Mouse (Mus musculus) heart, adult 18-20 months (tissue): ENCODE measurements around the gene C2. TPM values are rescaled to one million over a fixed set of nuclear protein-coding genes. Genes with fewer than 3 reads are reported as not detected.

Experiments used
- DNase-seq, 2 experiments: peaks; one replicate each; pipeline ENCODE4 v3.0.0; 2021 to 2022; ENCODE audit warnings: mixed read lengths in 1 of 2
- total RNA-seq, 2 experiments: library from RNA; stranded (reverse); gene quantifications; 2 replicates each; pipeline ENCODE4 v1.2.3; 2021

Gene C2
- total RNA-seq, 2 experiments from 2014 or later, result 2.8 to 4.1 TPM

DNA sequence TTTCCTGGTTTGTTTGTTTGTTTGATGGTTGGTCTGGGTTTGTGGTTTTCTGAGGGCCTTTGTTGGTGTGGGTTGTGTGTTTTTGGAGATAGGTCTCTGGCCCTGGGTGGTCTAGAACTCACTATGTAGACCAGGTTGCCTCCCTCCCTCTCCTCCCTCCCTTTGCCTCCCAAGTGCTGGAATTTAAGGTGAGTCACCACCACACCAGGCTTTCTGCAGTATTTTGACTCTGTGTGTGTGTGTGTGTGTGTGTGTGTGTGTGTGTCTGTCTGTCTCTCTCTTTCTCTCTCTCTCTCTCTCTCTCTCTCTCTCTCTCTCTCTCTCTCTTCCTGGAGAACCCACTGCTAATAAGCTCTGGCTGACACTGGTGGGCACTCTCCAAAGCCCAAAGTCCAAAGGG, 16.9 kb downstream of the C2 start:
- DNase-seq, result no peak

DNA sequence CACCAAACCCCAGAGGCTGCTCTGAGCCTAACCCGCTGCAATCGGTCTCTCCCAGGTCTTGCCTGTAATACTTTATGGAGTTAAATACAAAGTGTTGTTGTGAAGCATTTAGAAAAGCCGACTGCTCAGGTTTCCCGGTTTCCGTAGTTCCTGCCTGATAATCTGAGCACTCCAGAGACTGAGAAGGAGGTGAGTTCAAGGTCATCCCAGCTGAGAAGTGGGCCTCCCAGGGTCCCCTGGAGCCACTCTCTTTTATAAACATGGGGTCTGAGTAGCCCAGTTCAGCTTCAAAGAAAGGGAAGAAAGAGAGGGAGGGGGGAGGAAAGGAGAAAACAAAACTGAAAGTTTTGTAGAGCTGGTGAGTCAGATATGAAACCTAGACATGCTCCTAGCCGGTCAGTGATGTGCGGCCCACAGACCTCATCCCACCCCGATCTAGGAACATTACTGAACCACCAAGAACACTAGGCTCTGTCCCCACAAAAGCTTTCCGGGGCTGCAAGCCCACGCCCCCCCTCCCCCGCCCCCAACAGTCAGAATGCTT, 18.7 kb downstream of the C2 start, which contains the start of gene Zbtb12:
Gene Zbtb12 (plus strand): TSS at position 148 of the 544 bp plus-strand sequence.
- no peak for DNase-seq

DNA sequence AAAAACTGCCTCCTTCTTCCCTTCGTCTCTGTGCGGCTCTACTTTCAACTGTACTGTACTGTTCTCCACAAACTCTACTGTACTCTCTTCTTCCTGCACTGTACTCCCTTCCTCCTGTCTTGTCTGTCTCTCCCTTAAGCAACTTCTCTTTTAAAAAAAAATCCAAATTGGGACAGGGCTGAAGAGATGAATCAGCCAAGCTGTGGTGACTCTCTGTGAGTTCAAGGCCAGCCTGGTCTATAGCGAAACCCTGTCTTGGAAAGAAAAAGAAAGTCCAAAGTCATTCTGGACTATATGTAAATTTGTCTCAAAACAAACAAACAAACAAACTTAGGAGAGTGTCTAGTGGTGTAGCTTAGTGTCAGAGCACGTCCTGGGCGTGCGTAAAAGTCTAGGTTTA, 23.7 kb downstream of the C2 start:
- DNase-seq, result no peak

DNA sequence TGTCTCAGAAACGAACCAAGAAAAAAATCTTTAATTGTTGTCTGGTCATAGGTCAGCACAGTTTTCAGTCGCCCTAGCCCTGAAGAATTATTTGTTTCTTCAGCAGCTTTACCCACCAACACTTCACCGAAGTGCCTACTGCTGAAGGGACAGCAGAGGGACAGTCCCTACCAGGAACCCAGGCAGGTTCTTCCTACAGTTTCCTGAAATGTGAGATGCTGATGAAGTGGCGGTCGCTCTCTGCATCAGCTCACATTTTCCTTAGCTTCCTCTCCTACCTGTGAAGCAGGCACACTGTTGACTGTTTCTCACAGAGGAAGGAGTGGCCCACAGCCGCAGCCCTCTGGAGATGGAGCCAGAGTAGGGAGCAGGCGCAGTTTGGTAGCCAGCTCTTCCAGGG, 32.1 kb downstream of the C2 start:
- no peak for DNase-seq

DNA sequence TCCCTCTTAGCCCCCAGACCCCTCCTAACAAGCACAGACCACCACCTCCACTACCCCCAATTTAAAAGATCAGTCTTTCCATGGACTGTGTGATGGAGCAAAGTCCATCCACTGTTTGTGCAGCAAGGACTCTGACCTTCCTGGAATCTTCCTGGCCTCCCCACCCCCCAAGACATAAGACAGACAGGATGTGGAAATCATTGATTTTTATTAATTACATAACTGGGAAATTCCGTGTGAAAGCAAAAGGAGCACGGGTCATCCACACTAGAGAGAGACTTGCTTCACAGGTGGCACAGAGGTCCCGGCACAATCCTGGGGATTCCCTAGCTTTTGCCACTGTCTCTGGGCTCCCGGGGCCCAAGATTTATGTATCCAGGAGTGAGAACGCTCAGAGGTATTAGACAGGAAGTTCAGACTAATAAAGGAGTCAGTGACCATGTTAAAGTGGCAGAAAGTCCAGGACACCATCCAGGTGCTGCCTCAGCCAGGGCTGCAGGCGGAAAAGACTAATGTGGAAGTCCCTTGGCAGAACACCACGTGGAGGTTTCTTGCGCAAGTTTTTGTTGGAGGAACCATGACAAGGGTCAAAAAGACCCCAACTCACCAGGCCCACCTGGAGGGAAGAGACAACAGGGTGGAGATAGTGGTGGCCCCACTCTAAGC, 35.5 kb downstream of the C2 start, which contains the start of gene Cfb:
Gene Cfb (minus strand): TSS at position 103 of the 666 bp plus-strand sequence.
- no peak for DNase-seq

DNA sequence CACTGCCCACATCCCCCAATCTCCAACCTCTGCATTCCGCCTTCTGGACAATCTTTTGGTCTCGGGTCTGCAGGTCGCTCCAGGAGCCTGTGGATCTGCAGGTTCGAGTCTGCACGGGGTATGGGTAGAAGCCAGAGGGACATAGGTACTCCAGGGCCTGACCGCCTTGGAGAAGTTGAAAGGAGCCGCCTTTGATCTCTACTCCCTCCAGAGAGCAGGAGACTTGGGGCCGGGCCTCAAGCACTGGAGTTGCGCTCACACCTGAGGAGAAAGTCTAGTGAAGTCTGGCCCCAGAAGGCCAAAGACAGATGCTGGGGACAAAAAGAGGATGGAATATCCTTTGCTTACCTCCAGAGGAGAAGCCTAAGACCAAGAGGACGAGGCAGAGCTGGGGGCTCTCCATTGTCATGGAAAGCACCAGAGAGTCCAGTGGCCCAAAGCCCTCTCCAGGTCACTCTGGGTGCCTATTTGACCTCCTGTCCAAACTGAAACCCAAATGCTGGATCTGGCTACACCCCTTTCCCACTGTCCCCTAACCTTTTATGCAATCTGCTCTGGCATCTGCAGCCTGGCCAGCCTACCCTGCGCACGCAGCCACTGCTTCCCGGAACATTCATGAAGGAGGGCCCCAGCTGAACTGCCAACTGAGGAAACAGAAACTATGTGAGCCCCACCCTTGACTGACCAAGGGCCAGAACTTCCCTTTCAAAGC, 36.2 kb downstream of the C2 start:
- DNase-seq, result peak in 1 of 2 experiments; percentile 45

DNA sequence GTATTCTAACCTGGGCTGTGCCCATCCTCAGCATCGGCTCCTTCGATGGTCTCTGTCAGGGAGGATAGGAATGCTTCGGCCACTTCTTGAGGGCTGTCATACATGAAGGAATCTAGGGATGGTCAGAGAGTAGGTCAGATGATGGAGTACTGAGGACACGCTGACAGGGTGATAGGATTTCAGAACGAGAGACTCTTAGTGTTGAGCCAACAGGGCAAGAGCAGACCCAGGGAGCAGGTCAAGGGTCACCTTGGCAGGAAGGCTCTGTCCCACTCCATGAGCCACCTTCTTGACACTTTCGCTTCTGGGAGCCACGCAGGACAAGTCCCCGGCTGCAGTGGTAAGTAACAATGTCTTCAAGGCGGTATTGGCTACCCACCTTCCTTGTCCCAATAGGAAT, 37.6 kb downstream of the C2 start:
- DNase-seq, result no peak

DNA sequence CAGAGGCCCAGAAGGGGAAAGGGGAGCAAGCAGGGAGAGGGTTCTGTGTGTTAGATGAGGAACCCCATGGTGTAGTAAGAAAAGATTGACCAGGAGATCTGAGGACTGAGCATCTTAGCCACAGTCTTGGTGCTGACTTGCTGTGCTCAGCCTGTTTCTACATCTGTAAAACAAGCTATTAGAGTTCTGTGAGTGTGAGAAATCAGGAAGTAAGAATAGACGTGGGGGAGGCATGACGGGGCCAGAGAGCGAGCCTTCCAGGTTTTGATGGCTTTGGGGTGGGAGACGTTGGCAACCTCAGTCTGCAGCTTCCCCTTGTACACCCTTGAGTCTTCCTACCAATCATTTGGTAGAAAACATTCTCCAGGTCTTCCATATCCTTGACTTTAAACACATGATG, 39.4 kb downstream of the C2 start:
- DNase-seq, result no peak

DNA sequence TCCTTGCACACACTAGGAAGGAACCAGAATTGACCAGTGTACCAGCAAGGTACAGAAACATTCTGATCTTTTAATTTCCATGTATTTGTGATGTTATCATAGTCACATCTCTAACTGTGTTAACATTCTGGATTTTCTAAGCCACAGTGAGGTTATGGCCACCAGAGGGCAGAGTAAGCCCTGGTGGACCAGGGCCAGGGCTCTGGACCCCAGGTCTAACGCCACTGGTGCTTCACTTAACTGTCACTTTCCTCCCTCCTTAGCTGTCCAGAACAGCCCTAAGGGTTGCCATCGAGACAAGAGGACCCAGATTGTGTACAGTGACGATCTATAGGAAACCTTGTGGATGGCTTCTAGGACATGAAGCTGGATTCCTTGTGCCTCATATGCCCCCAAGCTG, 42.2 kb downstream of the C2 start:
- peak; percentile 26 to 73 for DNase-seq

DNA sequence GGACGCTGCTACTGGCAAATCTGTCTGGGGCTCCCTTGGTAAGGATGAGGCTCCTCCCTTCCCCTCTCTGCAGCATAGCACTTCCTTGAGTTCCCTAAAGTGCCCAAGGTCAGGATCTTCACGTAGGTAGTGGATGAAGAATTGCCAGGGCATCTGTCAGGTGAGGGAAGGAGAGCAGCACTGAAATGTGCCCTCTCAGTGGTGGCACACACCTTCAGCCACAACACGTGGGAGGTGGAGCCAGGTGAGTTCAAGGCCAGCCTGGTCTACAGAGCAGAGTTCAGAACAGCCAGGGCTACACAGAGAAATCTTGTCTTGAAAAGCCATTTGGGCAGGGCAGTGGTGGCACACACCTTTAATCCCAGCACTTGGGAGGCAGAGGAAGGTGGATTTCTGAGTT, 43.3 kb downstream of the C2 start:
- no peak for DNase-seq

DNA sequence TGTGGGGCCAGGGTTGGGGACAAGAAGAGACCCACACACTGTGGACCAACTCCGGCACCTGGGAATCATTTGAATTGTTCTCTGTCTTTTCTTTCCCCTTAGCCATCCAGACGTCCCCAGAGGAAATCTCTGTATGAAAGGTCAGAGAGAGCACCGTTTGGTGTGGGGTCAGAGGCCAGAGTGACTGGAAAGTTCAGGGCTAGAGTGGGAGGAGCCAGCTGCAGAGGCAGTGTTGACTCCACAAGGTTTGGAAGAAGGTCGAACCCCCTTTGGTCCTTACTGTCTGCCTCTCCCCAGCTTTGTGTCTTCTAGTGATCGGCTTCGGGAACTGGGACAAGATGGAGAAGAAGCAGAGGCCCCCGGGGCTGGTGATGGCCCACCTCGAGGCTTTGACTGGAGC, 44.6 kb downstream of the C2 start:
- DNase-seq, result no peak

DNA sequence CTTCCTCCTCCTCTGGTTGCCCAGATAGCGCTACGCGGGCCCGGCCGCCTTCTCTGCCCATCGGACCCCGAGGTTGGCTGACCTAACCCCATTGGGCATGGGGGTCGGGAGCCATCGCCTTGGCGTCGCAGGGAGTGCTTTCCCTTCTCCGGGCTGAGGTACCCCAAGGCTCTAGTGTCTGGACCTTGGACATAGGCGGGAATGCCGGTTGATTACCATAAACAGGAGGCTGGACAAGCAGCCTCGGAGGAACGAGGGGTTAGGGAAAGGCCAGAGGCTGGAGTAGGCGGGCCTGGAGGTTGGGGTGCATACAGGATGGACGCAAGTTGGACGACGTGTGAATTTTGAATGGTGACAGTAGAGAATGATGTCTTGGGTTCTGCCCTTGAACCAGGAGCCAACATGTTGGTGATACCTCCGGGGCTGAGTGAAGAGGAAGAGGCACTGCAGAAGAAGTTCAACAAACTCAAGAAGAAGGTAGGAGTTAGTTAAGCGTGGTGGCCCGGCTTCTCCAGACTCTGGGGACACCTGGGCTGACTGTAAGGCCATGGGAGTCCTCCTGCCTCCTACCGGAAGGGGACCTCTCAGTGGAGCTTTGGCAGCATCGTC, 47.4 kb downstream of the C2 start:
- DNase-seq, result no peak

DNA sequence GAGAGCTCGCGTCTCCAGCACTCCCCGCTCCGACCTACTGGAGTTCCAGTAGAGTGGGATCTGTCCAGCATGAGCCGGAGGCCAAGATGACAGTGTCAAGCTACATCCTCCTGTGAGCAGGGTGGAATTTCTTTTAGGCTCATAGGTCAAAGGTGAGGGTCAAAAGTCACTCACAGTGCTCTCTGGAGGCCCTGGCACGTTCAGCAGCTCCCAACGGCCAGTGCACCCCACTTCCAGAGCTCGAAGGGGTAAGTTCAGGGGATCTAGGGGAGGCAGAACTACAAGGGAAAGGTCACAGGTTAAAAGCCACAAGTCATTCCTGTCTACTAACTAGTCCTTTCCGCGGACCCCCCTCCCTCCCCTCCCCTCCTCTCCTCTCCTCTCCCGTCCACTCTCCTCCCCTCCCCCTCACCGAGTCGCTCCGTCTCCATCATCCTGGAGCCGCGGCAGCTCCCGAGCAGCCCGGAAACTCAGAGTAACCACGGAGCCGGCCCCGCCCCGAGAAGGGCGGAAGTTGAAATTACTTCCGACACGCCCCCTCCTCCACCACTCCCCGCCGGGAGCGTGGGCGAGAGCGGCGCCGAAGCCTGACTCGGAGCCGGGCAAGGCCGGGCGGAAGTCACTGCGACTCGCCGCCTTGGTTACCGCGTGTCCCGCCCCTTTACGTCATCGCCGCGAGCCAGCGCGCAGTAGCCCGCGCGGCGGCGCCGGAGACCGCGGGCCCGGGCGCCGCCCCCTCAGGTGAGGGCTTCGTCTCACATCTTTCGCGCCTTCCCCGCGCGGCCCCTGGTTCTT, 48.1 kb downstream of the C2 start, which contains the start of the genes Skiv2l and Nelfe:
Gene Skiv2l (minus strand): TSS at position 489 of the 795 bp plus-strand sequence.
Gene Nelfe (plus strand): TSS at position 670 of the 795 bp plus-strand sequence.
- peak; percentile 97 to 98 for DNase-seq

DNA sequence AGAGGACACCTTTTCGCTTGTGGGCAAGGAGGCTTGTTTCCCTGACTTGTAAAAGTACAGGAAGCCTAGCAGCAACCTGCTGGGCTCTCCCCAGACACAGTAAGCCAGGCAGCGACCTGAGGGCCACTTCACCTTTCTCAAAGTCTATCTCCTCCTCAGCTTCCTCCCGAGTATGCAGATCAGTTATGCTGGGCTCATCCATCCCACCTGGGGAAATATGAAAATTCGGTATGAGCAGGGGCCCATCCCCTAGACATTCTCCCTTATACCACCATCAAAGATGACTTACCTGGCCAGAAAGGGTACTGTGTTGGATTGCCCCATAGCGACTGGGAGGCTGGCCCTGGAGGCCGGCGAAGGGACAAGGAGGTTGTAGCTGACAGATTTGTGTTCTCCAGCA, 50.5 kb downstream of the C2 start:
- DNase-seq, result no peak

DNA sequence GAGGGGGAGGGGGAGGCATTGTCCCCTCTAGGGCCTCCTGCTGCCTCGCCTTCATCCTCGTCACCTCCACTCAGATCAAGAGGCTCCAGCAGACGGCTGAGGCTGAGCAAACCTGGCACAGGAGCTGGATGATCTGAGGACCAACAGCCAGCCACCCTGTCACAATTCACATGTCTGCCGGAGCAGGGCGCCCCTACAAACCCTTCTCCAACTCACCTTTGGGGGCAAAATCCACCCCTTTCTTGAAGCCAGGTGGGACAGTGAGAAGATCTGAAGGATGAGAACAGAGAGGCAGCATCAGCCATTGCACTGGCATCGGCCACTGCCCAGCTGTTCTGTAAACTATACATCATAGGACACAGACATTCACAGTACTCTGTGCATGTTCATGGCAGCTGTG, 50.9 kb downstream of the C2 start:
- DNase-seq, result no peak

DNA sequence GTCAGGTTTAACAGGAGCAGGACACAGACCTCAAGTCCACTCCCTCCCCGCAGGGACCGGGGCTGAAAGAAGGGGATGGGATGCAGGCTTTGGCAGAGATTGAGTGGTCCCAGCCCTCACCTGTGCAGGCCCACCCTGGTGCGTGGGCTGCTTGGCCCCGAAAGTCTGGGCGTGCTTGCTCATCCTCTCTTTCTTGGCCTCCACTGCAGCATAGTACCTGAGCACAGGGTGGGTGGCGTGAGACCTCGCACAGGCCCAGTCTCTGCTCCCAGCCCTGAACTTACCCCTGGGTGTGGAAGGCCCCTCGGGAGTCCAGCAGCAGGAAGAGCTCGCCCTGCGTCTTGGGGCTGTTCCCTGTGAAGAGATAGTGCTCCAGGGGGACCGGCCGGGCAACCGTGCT, 53.2 kb downstream of the C2 start:
- no peak for DNase-seq

DNA sequence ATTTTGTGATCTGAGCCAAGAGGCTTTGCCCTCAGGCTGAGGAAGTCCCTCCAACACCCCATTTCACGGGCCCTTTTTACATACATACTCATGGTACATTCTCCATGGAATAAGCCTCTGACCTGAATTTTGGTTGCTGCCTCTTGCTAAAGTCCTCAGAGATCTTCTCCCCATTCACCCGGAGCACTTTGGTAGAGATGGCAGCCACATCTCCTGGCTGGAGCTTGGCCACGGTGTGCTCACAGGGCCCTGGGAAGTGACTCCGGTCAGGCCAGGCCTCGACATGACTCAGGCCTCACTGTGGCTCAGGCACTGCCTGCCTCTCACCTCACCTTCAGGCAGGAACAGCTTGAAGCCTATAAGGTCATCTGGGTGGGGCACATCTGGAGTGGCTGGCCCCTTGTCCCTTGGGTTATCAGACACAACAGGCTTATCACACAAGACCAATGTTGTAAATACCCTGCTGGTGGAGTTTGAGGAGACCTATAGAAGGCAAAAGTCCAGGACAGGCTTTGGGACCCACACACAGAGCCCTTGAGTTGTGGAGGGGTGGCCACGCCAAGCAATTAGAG, 57.2 kb downstream of the C2 start:
- DNase-seq, result no peak

DNA sequence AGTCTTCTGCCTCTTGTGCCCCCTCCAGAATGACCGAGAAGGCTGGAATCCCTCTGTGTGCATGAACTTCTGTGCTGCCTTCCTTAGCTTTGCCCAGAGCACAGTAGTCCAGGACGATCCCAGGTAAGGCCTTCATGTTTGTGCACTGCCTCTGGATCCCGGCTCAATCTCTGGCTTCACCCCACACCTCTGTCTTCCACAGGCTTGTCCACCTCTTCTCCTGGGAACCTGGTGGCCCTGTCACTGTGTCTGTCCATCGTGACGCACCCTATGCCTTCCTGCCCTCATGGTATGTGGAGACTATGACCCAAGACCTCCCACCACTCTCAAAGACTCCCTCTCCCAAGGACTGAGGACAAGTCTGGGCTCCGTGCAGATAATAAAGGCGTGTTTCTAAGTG, 59.3 kb downstream of the C2 start:
- no peak for DNase-seq

DNA sequence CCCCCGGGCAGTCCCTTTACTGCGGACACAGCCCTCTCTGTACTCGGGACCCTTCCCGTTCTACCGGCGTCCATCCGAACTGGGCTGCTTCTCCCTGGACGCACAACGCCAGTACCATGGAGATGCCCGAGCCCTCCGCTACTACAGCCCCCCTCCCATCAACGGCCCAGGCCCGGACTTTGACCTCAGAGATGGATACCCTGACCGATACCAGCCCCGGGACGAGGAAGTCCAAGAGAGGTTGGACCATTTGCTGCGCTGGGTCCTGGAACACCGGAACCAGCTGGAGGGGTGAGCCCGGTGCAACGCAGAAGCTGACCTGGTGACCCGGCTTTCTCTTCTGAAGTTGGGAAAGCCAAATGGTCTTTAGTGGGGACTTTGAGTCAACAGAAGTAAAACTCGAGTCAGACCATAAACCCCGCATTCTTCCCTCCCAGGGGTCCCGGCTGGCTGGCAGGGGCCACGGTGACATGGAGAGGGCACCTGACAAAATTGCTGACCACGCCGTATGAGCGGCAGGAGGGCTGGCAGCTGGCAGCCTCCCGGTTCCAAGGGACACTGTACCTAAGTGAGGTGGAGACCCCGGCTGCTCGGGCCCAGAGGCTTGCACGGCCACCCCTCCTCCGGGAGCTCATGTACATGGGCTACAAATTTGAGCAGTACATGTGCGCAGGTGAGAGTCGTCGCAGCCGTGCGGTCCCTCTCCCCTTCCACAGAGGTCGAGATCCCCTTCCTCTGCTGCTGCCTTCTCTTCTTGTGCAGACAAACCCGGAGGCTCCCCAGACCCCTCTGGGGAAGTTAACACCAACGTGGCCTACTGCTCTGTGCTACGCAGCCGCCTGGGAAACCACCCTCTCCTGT, 60.4 kb downstream of the C2 start:
- no peak for DNase-seq

DNA sequence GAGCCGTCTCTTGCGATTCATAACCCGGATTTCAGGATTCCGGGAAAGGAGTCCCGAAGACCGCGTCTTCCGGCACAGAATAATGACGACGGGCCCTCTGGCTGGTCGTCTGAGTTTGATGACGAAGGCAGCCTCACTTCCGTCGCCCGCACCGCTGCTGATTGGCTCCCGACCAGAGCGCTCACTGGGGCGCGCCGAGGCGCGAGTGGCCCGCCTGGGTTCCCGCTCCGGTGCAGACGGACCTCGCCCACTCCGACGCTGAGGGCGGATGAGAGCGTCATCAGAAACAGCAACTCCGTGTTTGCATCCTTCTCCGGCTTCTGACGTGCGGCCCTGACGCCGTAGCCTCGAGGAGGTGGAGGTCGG, 61.2 kb downstream of the C2 start, which contains the start of the genes Stk19 and Dxo:
Gene Stk19 (minus strand): TSS at position 90 of the 366 bp plus-strand sequence.
Gene Dxo (plus strand): TSS at position 164 of the 366 bp plus-strand sequence.
- DNase-seq, result peak; percentile 97
